Mouse (Mus musculus) forebrain, postnatal 0 days (tissue): Measurements from ENCODE around the gene Card10. TPM values are rescaled to one million over a fixed set of nuclear protein-coding genes. Genes with fewer than 3 reads are reported as not detected.

ENCODE experiments used
- ATAC-seq: fragments of 200-750 bp; cut with Nextera tagmentation; 2 replicates; pipeline ENCODE4 v1.8.0; 2017; ENCODE audit warnings: mild to moderate bottlenecking, moderate library complexity
- DNase-seq: peaks from one replicate; pipeline ENCODE4 v3.0.0-alpha.2; 2015
- H3K27ac ChIP-seq: fragments of 300-500 bp; sonication (generic); 2 replicates; pipeline ENCODE4 v1.5.1; 2014; ENCODE audit warnings: low read depth, mild to moderate bottlenecking, antibody characterized with exemption, low read length, moderate library complexity, mixed read lengths
- H3K27me3 ChIP-seq: fragments of 300-500 bp; sonication (generic); 2 replicates; pipeline ENCODE4 v1.6.1; 2014; ENCODE audit warnings: mild to moderate bottlenecking, low read length, mixed read lengths; ENCODE audit not compliant: insufficient read depth
- H3K36me3 ChIP-seq: fragments of 300-500 bp; sonication (generic); 2 replicates; pipeline ENCODE4 v1.6.1; 2014; ENCODE audit warnings: mild to moderate bottlenecking, moderate library complexity; ENCODE audit not compliant: insufficient read depth
- H3K4me1 ChIP-seq: fragments of 300-500 bp; sonication (generic); 2 replicates; pipeline ENCODE4 v1.6.1; 2014; ENCODE audit warnings: antibody characterized with exemption; ENCODE audit not compliant: insufficient read depth
- H3K4me2 ChIP-seq: fragments of 300-500 bp; sonication (generic); 2 replicates; pipeline ENCODE4 v1.6.1; 2014; ENCODE audit warnings: low read depth, mild to moderate bottlenecking, moderate library complexity
- H3K4me3 ChIP-seq: fragments of 300-500 bp; sonication (generic); 2 replicates; pipeline ENCODE4 v1.5.1; 2014; ENCODE audit warnings: low read depth, low read length, mixed read lengths
- H3K9ac ChIP-seq: fragments of 300-500 bp; sonication (generic); 2 replicates; pipeline ENCODE4 v1.6.1; 2014; ENCODE audit warnings: mild to moderate bottlenecking
- H3K9me3 ChIP-seq: fragments of 300-500 bp; sonication (generic); 2 replicates; pipeline ENCODE4 v1.6.1; 2016; ENCODE audit warnings: low read length
- CTCF ChIP-seq: sonication (generic); IDR thresholded peaks from 2 replicates; pipeline ENCODE4 v1.5.1; 2016; ENCODE audit warnings: antibody characterized with exemption, control low read depth, low read depth
- WGBS: fragments of 180-500 bp; shearing (Covaris S2); extraction: QIAGEN DNeasy Blood & Tissue Kit; methylation state at CpG from one replicate; pipeline ENCODE4 v1.1.7; 2014; 5-methylcytosine and 5-hydroxymethylcytosine counted together
- polyA plus RNA-seq: library from polyadenylated mRNA; unstranded; fragments of >200 nt; fragmentation: Nextera tagmentation; extraction: Ambion mirVana; gene quantifications from 2 replicates; pipeline ENCODE4 v1.2.1, GENCODE M21; 2015
- total RNA-seq: library from RNA; depleted of rRNA; stranded (reverse); fragments of >200 nt; gene quantifications from 2 replicates; pipeline ENCODE4 v1.2.3, GENCODE M21; 2014

Card10 gene
- total and polyA plus RNA-seq, 2 experiments from 2014 or later = 0.57 to 1.7 TPM

- WGBS = 44% methylated on average over 4 of the region's 4 CpGs
- H3K4me3 ChIP-seq = no peak overlapping the region
Measured at GRCm38 (mm10) chr15:78772368-78772763, 30.5 kb downstream of the Card10 start.

DNA sequence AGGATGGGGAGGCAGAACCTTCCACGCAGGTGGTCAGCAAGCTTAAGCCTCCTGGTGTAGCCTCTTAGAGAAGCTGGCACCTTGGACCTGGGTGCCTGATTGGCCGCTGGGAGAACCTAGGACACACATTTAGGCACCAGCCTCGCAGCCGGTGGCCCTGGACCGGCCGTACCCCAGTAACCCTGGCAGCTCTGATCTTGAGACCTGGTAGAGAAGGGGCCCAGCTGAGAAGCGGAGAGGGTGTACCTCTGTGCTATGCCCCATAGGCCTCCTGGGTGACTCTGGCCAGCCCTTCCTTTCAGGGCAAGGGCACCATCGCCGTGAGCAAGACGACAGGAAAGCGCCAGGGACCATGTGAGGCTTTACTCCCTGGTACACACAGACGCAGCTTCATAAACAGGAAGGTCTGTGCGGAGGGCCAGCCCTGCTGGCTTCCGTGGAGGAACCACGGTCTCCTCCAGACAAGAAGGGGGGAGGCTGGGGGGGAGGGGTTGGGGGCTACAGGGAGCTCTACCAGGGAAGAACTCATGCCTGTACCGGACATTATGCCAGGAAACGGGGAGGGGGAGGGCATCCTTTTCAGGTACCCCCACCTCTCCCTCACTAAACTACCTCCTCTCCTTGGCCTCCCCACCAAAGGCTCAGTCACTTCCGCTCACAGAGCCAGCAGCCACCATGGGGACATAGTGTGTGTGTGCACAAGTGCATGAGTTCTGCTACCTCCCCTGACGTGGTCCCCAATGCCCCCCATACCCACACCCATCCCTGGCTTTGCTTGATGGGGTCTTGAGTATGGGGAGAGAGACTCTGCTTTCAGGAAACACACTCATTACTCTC is 31.1 kb downstream of the Card10 start:
- no peak for TF ChIP-seq CTCF
- Histone ChIP-seq H3K4me3 (no peak overlapping the region), H3K36me3 (no peaks in the 10 kb centered on the region), H3K9ac (no peak overlapping the region), H3K4me1 (peaks cover 16% of the 10 kb centered on the region), H3K27ac (peak overlapping the region; percentile 86), H3K27me3 (no peaks in the 10 kb centered on the region), H3K9me3 (no peaks in the 10 kb centered on the region), H3K4me2 (peak overlapping the region; percentile 39)
- DNase-seq = no peak
- WGBS = 34% methylated on average over 19 of the region's 19 CpGs
- no peak for ATAC-seq

More at GRCm38 (mm10) chr15:78772368-78772763, 30.5 kb downstream of the Card10 start:
- Histone ChIP-seq H3K27ac (no peak overlapping the region), H3K4me2 (peak overlapping the region; percentile 39), H3K27me3 (no peaks in the 10 kb centered on the region), H3K9ac (no peak overlapping the region), H3K4me1 (peaks cover 16% of the 10 kb centered on the region), H3K36me3 (no peaks in the 10 kb centered on the region), H3K9me3 (no peaks in the 10 kb centered on the region)
- no peak for ATAC-seq
- no peak for TF ChIP-seq CTCF
- no peak for DNase-seq

DNA sequence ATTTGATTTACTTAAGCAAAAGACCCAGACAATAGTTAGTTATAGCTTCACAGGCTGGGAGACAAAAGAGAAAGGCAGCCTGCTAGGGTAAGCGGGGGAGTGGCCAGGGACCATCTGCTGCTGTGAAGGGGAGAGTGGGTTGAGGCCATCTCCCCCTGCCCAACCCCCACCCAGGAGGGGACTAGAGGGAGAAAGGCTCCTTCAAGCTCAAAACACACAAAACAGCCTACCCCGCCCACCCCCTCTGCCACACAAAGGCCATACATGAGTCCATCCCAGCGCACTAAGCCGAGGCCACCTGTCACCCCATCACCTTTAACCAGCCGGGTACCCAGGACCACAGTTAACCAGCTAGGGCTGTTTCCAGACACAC is 31.9 kb downstream of the Card10 start:
- H3K9me3 ChIP-seq = no peaks in the 10 kb centered on the region
- H3K27ac ChIP-seq = peak overlapping the region; percentile 86
- no peaks in the 10 kb centered on the region for H3K27me3 ChIP-seq
- DNase-seq (peak; percentile 73), ATAC-seq (peak; percentile 78)
- no peak for TF ChIP-seq CTCF
- peak overlapping the region; percentile 37; the same call in 1 of the 2 replicates for H3K9ac ChIP-seq
- WGBS = 7% methylated on average over 5 of the region's 5 CpGs
- H3K4me2 ChIP-seq = peak overlapping the region; percentile 39
- peaks cover 16% of the 10 kb centered on the region for H3K4me1 ChIP-seq
- H3K36me3 ChIP-seq = no peaks in the 10 kb centered on the region
- H3K4me3 ChIP-seq = no peak overlapping the region

DNA sequence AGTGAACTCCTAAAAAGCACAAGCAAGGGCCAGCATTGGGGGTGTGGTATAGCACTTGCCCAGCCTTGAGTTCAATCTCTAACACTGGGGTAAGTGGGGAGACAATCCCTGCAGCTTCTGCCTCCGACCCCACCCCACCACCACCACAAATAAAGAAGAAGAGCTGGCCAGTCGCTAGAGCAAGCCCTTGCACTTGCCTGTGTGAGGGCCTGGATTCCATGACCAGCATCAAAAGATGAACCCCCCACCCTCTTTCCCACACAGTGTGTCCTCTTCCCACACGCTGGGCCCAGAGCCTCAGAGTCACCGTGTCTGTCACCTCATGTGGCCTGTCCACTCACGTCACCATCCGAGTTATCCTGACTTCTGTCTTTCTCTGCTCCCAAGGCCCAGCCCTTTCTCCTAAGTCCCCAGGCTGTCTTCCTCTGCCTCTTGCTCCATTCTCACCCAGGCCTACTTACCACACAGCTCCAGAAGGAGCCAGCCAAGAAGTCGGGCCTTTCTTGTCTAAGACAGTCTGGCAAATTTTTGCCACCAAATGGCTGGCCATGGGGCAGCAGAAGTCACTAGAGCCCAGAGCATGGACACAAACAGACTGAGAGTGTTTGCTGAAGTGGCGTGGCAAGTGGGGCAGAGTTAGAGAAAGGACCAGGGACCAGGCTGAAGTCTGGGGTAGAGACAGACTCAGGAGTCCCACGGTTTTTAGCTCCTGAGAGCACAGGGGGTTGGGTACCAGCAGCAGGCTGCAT is 32.4 kb downstream of the Card10 start:
- TF ChIP-seq CTCF = no peak
- H3K36me3 ChIP-seq = no peaks in the 10 kb centered on the region
- no peaks in the 10 kb centered on the region for H3K9me3 ChIP-seq
- WGBS = 28% methylated on average over 9 of the region's 9 CpGs
- no peaks in the 10 kb centered on the region for H3K27me3 ChIP-seq
- peak overlapping the region; percentile 86 for H3K27ac ChIP-seq
- ATAC-seq (no peak; the same call in 1 of the 2 replicates), DNase-seq (no peak)
- peak overlapping the region; percentile 37; the same call in 1 of the 2 replicates for H3K9ac ChIP-seq
- H3K4me3 ChIP-seq = no peak overlapping the region; the same call in 1 of the 2 replicates
- H3K4me2 ChIP-seq = peak overlapping the region; percentile 39
- H3K4me1 ChIP-seq = peaks cover 16% of the 10 kb centered on the region

GRCm38 (mm10) chr15:78769064-78769463 is 33.8 kb downstream of the Card10 start:
- Histone ChIP-seq H3K4me1 (peaks cover 16% of the 10 kb centered on the region), H3K9ac (no peak overlapping the region), H3K9me3 (no peaks in the 10 kb centered on the region), H3K27ac (no peak overlapping the region), H3K4me3 (no peak overlapping the region), H3K4me2 (no peak overlapping the region), H3K36me3 (no peaks in the 10 kb centered on the region), H3K27me3 (no peaks in the 10 kb centered on the region)
- DNase-seq (no peak), ATAC-seq (no peak)
- TF ChIP-seq CTCF = peak; percentile 46
- 92% methylated on average over 4 of the region's 4 CpGs for WGBS

DNA sequence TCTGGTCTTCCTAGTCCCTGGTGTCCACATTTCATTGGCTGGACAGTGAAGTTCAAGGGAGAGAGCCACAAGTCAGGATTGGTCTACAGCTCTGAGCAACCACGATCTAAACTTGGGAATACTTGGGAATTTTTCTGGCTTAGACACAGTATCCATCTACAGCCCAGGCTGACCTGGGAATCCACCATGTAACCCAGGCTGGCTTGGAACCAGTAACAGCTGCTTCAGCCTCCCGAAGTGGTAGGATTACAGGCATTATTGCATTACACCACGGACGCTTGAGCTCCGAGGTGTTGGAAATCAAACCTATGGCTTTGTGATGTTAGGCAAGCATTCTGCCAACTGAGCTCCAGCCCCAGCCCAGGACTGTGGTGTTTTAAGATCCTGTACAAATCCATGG is 39.1 kb downstream of the Card10 start:
- H3K4me3 ChIP-seq = no peak overlapping the region
- no peaks in the 10 kb centered on the region for H3K27me3 ChIP-seq
- no peak for TF ChIP-seq CTCF
- H3K4me1 ChIP-seq = no peaks in the 10 kb centered on the region
- no peaks in the 10 kb centered on the region for H3K36me3 ChIP-seq
- H3K4me2 ChIP-seq = no peak overlapping the region
- H3K9ac ChIP-seq = no peak overlapping the region
- H3K9me3 ChIP-seq = no peaks in the 10 kb centered on the region
- no peak overlapping the region for H3K27ac ChIP-seq
- DNase-seq (no peak), ATAC-seq (no peak)
- WGBS = 59% methylated on average over 5 of the region's 5 CpGs

- Histone ChIP-seq H3K4me1 (no peaks in the 10 kb centered on the region), H3K4me3 (no peak overlapping the region), H3K9ac (no peak overlapping the region), H3K4me2 (no peak overlapping the region), H3K9me3 (no peaks in the 10 kb centered on the region), H3K27me3 (no peaks in the 10 kb centered on the region), H3K36me3 (no peaks in the 10 kb centered on the region), H3K27ac (no peak overlapping the region)
- DNase-seq = no peak
- TF ChIP-seq CTCF = no peak
- WGBS = 14% methylated on average over 9 of the region's 10 CpGs
- peak; percentile 36 for ATAC-seq
Measured at GRCm38 (mm10) chr15:78763210-78763609, 39.6 kb downstream of the Card10 start.
